Mouse (Mus musculus) heart, adult 2 months (tissue): ENCODE measurements around the gene Rrbp1.

Source experiments
- CTCF ChIP-seq: fragments of 200-600 bp; IDR thresholded peaks from 2 replicates; pipeline ENCODE4 v1.8.1; 2022; ENCODE audit warnings: antibody characterized with exemption, mild to moderate bottlenecking, moderate library complexity
- EP300 ChIP-seq: fragments of 200-500 bp; IDR thresholded peaks from 2 replicates; pipeline ENCODE4 v1.6.1; 2011; ENCODE audit warnings: low read depth, low read length, control low read depth; ENCODE audit not compliant: insufficient read depth
- POLR2A ChIP-seq: fragments of 200-500 bp; IDR thresholded peaks from 2 replicates; pipeline ENCODE4 v1.6.1; 2011; ENCODE audit warnings: mild to moderate bottlenecking, low read depth, low read length, control low read depth; ENCODE audit not compliant: insufficient read depth

GRCm38 (mm10) chr2:143948416-143948815, 62.6 kb downstream of the Rrbp1 start:
- TF ChIP-seq POLR2A, result no peak
- TF ChIP-seq CTCF, result no peak
- TF ChIP-seq EP300, result no peak
